Mouse (Mus musculus) brain, adult 2 months (tissue): ENCODE data around the gene Ifnab.

Experiments used
- DNase-seq: peaks from one replicate; pipeline ENCODE4 v3.0.0; 2011; ENCODE audit warnings: low read depth, low spot score

The Ifnab gene

GRCm38 (mm10) chr4:88691259-88691658 lies at the start of gene Ifnab:
Gene Ifnab, minus strand, starts transcription at chr4:88691359.
- no peak for DNase-seq

GRCm38 (mm10) chr4:88739036-88739435 lies 47.9 kb upstream of the Ifnab start:
- no peak for DNase-seq

- peak; percentile 73 for DNase-seq
These were observed 47.3 kb upstream of the Ifnab start for GRCm38 (mm10) chr4:88738480-88738879.

- peak; percentile 35 for DNase-seq
These were observed 36.2 kb upstream of the Ifnab start for GRCm38 (mm10) chr4:88727324-88727723.

GRCm38 (mm10) chr4:88726727-88727126 lies 35.6 kb upstream of the Ifnab start:
- no peak for DNase-seq

GRCm38 (mm10) chr4:88723497-88724090 lies 32.4 kb upstream of the Ifnab start:
- no peak for DNase-seq

GRCm38 (mm10) chr4:88721791-88722721 lies 30.9 kb upstream of the Ifnab start, which contains the start of the genes Gm26566 and Klhl9:
Gene Gm26566, plus strand, starts transcription at chr4:88721805.
Gene Klhl9, minus strand, starts transcription at chr4:88722465.
- DNase-seq, result peak; percentile 98

- DNase-seq, result peak; percentile 13
These were observed 27.6 kb upstream of the Ifnab start for GRCm38 (mm10) chr4:88718715-88719114.

- DNase-seq, result peak; percentile 48
These were observed 23.9 kb upstream of the Ifnab start for GRCm38 (mm10) chr4:88715059-88715458.

GRCm38 (mm10) chr4:88714281-88714680 lies 23.1 kb upstream of the Ifnab start:
- DNase-seq, result peak; percentile 18

GRCm38 (mm10) chr4:88707128-88707826 lies 16.1 kb upstream of the Ifnab start:
- DNase-seq, result no peak

- no peak for DNase-seq
These were observed 14.8 kb upstream of the Ifnab start for GRCm38 (mm10) chr4:88705924-88706323.

GRCm38 (mm10) chr4:88699301-88699700 lies 8.1 kb upstream of the Ifnab start:
- DNase-seq, result no peak

GRCm38 (mm10) chr4:88698781-88699180 lies 7.6 kb upstream of the Ifnab start:
- DNase-seq, result no peak

GRCm38 (mm10) chr4:88697753-88698152 lies 6.6 kb upstream of the Ifnab start:
- no peak for DNase-seq

- DNase-seq, result no peak
These were observed 5.9 kb upstream of the Ifnab start for GRCm38 (mm10) chr4:88697108-88697507.

- peak; percentile 85 for DNase-seq
These were observed 5.2 kb upstream of the Ifnab start for GRCm38 (mm10) chr4:88696237-88696884.

GRCm38 (mm10) chr4:88693392-88693791 lies 2.2 kb upstream of the Ifnab start:
- DNase-seq, result no peak

- no peak for DNase-seq
These were observed 1.4 kb upstream of the Ifnab start for GRCm38 (mm10) chr4:88692537-88692936.

GRCm38 (mm10) chr4:88683812-88684211 lies 7.3 kb downstream of the Ifnab start, which contains the start of gene Ifna2:
Gene Ifna2, minus strand, starts transcription at chr4:88683912.
- DNase-seq, result no peak

GRCm38 (mm10) chr4:88681353-88681752 lies 9.8 kb downstream of the Ifnab start:
- no peak for DNase-seq
